Mouse (Mus musculus): ENCODE results near the gene Atl3. TPM values are rescaled to one million over a fixed set of nuclear protein-coding genes. Genes with fewer than 3 reads are reported as not detected.
A peak's percentile ranks its signal among the peaks of the same experiment; 100 is the strongest.

The Atl3 gene
- 83.7 and 88.9 TPM in 2 replicates for total RNA-seq (2017)

DNA sequence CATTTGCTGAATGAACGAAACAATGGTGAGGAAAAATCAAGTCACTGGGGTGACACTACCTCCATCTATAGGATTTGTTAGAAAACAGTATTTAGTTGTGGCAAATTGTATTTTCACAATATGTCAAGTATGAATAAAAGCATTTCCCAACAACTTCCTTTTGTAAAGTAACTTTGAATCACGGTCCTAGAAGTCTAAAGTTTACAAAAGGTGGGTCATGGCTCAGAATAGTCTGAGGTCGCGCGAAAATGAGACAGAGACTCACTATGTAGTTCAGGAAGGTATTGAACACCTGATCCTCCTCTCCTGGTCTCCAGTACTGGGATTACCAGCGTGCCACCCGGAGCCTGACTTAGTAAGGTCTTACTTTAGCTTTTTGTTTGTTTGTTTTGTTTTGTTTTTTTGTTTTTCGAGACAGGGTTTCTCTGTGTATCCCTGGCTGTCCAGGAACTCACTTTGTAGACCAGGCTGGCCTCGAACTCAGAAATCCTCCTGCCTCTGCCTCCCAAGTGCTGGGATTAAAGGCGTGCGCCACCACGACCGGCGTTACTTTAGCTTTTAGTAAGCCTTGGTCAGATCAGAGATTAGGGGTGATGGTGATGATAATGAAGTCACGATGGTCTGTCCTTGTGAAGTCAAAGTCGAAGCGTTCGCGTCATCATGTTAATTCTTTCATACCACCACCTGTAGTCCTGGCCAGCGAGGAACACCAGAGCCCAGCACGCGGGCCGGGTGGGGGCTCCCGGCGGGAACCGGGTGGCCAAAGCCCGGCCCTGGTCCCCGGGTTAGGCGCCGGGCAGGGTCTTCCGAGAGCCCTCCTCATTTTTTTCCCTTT lies at the start of gene Atl3:
Atl3 (plus strand) TSS at position 689 of the 835 bp plus-strand sequence.
- ATAC-seq (replicated peaks in 1 of 2; ENCODE audit: insufficient read depth in 1 of 2, low FRiP score in 2 of 2, low TSS enrichment in 1 of 2, low read depth in 1 of 2, poor library complexity in 2 of 2, severe bottlenecking in 2 of 2) = no peak; a peak in 1 of 4 replicates

DNA sequence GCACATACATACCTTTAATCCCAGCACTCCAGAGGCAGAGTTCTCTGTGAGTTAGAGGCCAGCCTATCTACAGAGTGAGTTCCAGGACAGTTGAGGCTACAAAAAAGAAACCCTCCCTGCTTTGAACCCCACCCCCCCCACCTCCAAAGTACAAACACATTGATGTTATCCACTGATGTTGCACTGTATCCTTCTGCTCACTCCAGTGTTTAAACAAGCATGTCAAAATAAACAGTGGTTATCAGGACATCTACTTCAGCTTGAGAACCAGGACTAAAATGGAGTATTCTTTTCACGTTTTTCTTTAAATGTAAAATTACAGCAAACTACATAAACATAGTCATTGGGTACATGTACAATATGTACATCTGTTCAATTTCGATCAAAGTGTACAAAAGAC lies 48.7 kb upstream of the Atl3 start:
- ATAC-seq (replicated peaks in 1 of 2; ENCODE audit: insufficient read depth in 1 of 2, low FRiP score in 2 of 2, low TSS enrichment in 1 of 2, low read depth in 1 of 2, poor library complexity in 2 of 2, severe bottlenecking in 2 of 2) = no peak

DNA sequence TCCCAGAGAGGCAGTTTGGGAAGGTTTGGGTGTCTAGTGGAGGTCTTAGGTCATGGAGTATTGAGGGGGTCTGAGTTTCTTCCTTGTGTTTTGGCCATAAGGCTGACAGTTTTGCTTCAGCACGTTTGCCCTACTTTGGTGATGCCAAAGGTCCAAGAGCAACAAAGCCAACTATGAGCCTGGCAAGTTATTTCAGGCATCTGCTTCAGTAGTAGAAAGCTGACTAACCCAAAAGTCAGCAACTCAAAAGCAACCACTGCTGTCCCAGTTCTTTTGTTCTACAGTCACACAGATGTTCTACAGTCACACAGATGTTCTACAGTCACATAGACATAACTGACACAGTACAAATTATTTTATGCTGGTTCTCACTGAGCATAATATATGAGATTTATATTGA lies 48.2 kb upstream of the Atl3 start:
- no peak for ATAC-seq (replicated peaks in 1 of 2; ENCODE audit: insufficient read depth in 1 of 2, low FRiP score in 2 of 2, low TSS enrichment in 1 of 2, low read depth in 1 of 2, poor library complexity in 2 of 2, severe bottlenecking in 2 of 2)

DNA sequence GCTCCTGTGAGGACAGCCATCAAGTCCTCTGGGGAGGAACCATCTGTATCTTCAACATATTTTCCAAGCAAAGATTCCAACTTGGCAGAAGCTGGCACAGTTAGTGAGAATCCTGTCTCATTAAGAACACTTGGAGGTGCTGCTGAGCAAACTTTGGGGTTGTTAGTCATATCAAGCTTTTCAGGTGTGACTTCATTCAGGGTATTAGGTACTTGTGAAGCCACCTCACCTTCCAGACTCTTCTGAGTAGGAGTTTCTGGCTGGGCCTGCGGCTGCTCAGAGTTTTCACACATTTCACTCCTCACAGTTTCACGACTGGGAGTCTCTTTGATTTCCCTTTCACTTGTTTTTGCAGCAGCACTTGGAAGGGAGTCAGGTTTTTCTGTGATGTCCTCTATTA lies 37.0 kb upstream of the Atl3 start:
- no peak for ATAC-seq (replicated peaks in 1 of 2; ENCODE audit: insufficient read depth in 1 of 2, low FRiP score in 2 of 2, low TSS enrichment in 1 of 2, low read depth in 1 of 2, poor library complexity in 2 of 2, severe bottlenecking in 2 of 2)

DNA sequence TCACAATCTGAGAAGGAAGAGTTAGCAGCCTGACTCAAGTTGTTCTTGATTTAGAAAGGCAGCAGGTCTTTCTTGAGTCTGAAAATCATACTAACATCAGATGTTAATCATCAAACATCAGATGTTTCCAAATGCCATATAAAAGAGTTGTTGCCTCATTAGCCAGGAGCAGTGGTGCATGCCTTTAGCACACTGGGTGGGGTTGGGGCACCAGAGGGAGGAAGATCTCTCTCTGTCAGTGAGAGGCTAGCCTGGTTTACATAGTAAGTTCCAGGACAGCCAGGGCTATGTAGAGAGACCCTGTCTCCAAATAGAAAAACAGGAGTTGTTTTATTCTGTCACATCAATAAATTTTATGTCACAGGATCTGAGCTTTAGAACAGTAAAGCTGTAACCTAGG lies 34.9 kb upstream of the Atl3 start:
- no peak for ATAC-seq (replicated peaks in 1 of 2; ENCODE audit: insufficient read depth in 1 of 2, low FRiP score in 2 of 2, low TSS enrichment in 1 of 2, low read depth in 1 of 2, poor library complexity in 2 of 2, severe bottlenecking in 2 of 2)

DNA sequence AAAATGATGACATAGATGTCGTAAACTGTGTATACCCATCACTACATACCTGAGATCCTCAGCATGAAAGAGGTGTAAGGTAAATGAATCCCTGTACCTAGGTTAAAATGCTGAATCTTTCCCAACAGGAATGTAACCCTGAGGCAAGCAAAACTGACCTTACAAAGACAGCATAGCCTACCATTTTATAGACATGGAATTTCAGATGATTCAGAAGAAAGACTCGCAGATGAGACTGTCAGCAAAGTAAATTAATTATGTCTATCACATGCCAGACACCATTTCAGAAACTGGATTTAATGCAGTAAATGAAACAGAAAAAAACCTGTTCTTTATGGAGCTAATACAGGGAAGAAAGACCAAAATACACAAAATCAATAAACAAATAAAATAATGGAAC lies 34.5 kb upstream of the Atl3 start:
- no peak for ATAC-seq (replicated peaks in 1 of 2; ENCODE audit: insufficient read depth in 1 of 2, low FRiP score in 2 of 2, low TSS enrichment in 1 of 2, low read depth in 1 of 2, poor library complexity in 2 of 2, severe bottlenecking in 2 of 2)

DNA sequence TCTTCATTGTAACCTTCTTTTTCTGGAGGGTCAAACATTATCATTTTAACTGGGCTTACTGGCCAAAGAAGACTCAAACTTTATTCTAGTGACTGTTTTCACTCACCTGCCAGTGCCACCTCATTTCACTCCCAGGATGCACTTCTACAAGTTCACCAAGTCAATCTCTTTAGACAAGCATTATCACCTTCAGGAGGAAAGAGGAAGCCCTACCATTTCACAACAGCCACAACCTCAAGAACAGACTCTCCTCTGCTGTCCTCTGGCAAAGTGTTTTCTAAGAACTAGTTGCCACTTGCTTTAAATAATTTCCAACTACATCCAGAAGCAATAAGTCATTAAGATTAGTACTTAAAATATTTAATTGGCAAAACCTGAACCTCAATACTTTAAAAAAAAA lies 25.9 kb upstream of the Atl3 start:
- ATAC-seq (replicated peaks in 1 of 2; ENCODE audit: insufficient read depth in 1 of 2, low FRiP score in 2 of 2, low TSS enrichment in 1 of 2, low read depth in 1 of 2, poor library complexity in 2 of 2, severe bottlenecking in 2 of 2) = no peak

DNA sequence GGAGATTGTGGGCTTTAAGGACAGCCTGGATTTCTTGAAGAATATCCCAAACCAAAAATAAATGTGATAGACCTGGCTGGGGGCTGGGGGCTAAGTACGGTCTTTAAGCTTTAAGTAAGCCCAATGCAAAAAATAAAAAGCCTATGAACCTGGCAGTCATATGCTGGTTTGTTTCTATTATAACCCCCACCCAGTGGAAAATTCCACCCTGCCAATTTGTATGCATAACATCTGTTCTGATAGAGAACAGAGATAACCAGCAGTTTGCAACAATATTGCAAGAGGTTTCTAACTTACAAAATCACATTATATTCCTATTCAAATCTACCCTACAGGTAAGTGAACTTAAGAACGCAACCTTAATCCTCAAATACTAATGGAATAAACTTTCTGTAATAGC lies 23.2 kb upstream of the Atl3 start:
- no peak for ATAC-seq (replicated peaks in 1 of 2; ENCODE audit: insufficient read depth in 1 of 2, low FRiP score in 2 of 2, low TSS enrichment in 1 of 2, low read depth in 1 of 2, poor library complexity in 2 of 2, severe bottlenecking in 2 of 2)

DNA sequence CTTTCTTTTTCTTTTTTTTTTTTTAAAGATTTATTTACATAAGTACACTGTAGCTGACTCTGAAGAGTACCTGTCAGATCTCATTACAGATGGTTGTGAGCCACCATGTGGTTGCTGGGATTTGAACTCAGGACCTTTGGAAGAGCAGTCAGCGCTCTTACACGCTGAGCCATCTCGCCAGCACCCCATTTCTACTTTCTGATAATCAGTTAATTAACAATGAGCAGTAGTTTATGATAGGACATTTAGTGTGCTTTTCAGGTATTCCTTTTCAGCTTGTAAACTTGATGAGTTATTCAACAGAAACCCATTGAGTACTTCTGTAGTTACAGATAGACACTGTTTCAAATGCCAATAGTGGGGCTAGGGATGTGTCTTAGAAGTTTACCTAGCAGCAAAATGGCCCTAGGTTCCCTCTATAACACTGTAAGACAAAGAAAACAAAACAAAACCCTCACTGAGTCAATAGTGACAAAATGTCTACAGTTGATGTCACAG lies 14.0 kb upstream of the Atl3 start:
- no peak for ATAC-seq (replicated peaks in 1 of 2; ENCODE audit: insufficient read depth in 1 of 2, low FRiP score in 2 of 2, low TSS enrichment in 1 of 2, low read depth in 1 of 2, poor library complexity in 2 of 2, severe bottlenecking in 2 of 2)

DNA sequence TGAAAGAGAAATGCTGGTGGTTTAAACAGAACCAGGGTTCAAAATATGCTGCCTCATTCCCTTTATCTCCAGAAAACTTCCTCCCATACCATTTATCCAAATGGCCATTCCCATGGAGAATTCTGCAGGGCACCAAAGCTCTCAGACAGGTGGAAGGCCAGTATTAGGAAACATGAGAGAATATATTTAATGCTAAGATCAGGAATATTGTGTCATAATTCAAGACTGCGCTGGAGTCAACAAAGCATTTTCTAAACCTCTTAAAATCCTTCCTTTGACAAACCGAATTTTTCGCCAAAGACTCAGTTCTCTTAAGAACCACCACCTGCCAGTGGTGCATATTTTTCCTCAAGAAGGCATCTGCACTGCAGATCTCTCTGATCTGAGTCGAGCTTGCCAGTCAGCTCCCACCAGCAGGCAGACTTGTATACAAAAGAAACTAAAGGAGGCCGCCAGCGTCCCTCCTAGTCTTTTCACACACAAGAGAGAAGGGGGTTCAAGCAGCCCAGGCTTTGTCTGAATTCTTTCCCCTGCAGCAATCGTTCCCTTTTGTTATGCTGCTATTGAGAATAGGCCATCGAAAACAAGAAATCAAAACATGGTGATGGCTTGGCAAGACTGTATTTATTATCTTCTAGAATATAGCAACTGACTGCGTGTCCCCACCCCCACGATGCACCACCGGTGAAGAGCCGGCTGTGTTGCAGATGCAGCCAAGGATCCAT lies 12.1 kb upstream of the Atl3 start:
- no peak for ATAC-seq (replicated peaks in 1 of 2; ENCODE audit: insufficient read depth in 1 of 2, low FRiP score in 2 of 2, low TSS enrichment in 1 of 2, low read depth in 1 of 2, poor library complexity in 2 of 2, severe bottlenecking in 2 of 2)

DNA sequence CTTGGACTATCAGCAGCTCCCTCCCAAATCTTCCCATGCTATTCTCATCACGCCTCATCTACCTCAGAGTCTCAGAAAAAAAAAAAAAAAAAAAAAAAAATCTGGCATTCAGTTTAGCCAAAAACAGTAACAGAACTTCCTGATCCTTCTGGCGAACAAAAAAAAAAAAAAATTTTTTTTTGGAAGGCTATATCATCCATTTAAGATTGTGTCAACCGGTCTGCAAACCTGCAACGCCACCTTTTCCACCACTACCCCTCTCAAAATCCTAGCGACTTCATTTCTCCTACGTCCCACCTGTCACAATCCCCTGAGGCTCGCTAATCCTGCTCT lies 11.6 kb upstream of the Atl3 start:
- ATAC-seq (replicated peaks in 1 of 2; ENCODE audit: insufficient read depth in 1 of 2, low FRiP score in 2 of 2, low TSS enrichment in 1 of 2, low read depth in 1 of 2, poor library complexity in 2 of 2, severe bottlenecking in 2 of 2) = no peak

DNA sequence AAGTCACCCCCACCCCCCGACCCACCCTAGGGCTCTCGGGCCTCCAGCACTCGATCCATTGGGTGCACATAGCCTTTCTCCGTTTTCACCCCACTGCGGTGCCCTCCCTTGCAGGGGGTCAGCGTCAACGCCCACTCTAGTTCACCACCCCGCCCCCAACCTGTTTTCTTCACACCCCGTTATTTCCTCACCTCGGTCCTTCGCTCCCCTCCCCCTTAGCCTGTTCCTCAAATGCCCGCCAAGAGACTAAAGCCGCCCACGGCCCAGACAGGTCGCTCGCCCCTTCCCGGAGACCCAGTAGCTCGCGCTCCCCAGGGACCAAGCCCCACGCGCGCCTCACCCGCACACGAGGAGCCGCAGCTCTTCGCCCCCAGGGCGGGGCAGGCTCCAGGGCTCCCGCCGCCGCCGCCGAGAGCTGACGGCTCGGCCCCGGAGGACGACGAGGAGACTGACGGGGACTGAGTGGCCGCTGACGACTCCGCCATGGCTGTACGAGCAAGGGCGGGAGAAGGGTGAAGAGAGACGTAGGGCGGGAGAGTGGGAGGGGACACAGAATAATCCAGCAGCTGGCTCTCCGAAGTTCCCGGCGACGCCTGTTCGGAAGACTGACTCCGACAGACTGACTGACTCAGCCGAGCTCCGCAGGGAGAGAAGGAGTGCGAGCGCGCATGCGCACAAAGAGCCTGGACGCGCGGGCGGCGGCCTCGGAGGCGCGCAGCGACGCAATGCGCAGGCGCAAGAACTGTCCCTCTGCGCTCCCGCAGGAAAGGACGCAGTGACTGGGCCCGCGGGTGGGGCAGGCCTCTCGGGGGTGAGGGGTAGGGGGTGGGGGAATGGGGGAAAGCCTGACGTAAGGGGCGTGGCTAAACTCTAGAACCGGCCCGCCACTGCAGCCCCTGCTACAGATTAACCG lies 11.0 kb upstream of the Atl3 start, which contains the start of gene Rtn3:
Rtn3 (minus strand) TSS at position 683 of the 913 bp plus-strand sequence.
- ATAC-seq (replicated peaks in 1 of 2; ENCODE audit: insufficient read depth in 1 of 2, low FRiP score in 2 of 2, low TSS enrichment in 1 of 2, low read depth in 1 of 2, poor library complexity in 2 of 2, severe bottlenecking in 2 of 2) = peak; percentile 76 to 81

DNA sequence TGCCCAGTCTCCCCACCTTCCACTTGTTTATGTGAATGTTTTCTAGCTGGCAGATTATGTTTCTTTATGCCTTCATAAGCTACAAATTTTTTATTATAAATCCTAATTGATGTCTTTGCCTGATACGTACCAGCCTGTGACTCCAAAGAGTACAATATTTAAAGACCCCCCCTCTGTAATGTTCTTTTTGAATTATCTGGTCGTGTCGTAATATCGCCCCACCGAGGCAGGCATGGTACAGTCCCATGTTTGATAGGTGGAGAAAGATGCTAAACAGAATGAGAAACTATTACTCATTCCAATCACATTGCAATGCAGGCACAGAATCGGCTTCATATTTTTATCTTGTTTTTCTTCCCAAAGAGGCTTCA lies 10.3 kb upstream of the Atl3 start:
- peak in 1 of 2 experiments; percentile 57; a peak in 2 of 4 replicates for ATAC-seq (replicated peaks in 1 of 2; ENCODE audit: insufficient read depth in 1 of 2, low FRiP score in 2 of 2, low TSS enrichment in 1 of 2, low read depth in 1 of 2, poor library complexity in 2 of 2, severe bottlenecking in 2 of 2)

DNA sequence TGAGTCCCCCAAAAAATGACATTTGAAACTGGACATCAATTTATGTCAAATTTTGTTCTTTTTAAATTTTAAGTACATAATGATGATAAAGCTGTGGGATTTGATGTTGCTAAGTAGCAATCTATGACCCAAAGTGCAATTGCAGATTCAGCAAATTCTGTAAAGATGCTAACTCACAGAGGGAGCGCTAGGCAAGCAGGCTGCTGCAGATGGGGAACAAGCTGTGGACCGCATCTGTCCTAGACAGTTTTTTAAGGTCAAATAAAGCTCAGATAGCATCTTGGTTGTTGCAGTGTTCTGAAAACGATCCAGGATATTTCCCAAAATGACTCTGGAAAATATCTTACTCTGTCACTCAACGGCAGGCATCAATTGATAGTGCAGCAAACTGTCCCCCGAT lies 9.8 kb upstream of the Atl3 start:
- no peak for ATAC-seq (replicated peaks in 1 of 2; ENCODE audit: insufficient read depth in 1 of 2, low FRiP score in 2 of 2, low TSS enrichment in 1 of 2, low read depth in 1 of 2, poor library complexity in 2 of 2, severe bottlenecking in 2 of 2)

DNA sequence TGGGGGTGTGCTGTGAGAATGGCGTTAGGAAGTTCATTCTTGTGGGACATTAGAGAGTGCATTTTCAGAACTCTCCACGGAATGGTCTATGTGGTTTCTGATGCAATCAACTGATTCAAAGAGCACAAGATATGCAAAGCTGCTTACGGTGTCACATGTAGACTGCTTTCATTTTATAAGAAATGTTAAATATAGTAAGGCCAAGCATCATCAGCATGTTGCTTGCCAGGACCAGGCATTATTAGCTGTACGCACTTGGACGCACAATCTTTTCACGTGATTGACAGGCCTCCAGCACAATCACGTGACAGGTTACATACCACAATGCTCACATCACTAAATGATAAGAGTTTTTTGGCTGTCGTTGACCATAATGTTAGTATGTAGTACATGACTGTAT lies 6.2 kb upstream of the Atl3 start:
- ATAC-seq (replicated peaks in 1 of 2; ENCODE audit: insufficient read depth in 1 of 2, low FRiP score in 2 of 2, low TSS enrichment in 1 of 2, low read depth in 1 of 2, poor library complexity in 2 of 2, severe bottlenecking in 2 of 2) = no peak

DNA sequence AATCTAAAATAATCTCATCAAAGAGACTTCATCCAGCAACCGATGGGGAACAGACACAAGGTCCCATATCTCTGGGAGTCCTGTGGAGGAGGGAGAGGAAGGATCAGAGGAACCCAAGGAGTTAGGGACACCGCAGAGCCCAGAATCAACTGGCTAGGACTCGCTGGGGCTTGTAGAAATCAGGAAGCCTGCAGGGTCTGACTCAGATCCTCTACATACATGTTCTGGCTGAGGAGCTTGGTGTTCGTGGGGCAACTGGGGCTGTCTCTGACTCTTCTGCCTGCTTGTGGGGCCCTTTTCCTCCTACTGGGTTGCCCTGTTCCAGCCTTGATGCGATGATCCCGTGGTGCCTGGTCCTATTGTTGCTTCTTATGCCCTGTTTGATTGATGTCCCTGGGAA lies 1.9 kb upstream of the Atl3 start:
- no peak for ATAC-seq (replicated peaks in 1 of 2; ENCODE audit: insufficient read depth in 1 of 2, low FRiP score in 2 of 2, low TSS enrichment in 1 of 2, low read depth in 1 of 2, poor library complexity in 2 of 2, severe bottlenecking in 2 of 2)

DNA sequence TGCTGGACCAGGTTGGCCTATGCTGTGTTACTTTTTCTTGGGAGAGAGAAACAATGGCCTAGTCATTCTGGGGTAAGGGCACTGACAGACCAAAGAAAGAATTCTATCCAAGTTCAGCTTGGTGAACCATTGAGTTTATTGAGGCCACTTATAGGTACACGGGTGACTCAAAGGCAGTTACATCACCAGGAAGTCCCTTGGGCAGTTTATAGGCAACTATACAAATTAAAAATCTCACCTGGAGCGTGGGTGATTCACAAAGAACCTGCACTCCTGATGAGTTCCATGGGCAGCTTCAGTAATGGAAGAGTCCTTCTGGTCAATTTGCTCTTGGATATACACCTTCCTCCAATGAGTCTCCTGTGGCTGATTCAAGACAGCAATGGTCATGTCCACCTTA lies 1.2 kb upstream of the Atl3 start:
- no peak for ATAC-seq (replicated peaks in 1 of 2; ENCODE audit: insufficient read depth in 1 of 2, low FRiP score in 2 of 2, low TSS enrichment in 1 of 2, low read depth in 1 of 2, poor library complexity in 2 of 2, severe bottlenecking in 2 of 2)
